Mouse (Mus musculus) midbrain, embryonic 11.5 days (tissue): ENCODE results near the gene Zfp444. TPM values are rescaled to one million over a fixed set of nuclear protein-coding genes. Genes with fewer than 3 reads are reported as not detected.
"Not testable (repeated sequence)": the region's sequence is repeated elsewhere in the genome, so short reads cannot be mapped to it uniquely, and the experiment has no call there.

ENCODE experiments used
- ATAC-seq: fragments of 200-750 bp; cut with Nextera tagmentation; 2 replicates; pipeline ENCODE4 v1.8.0; 2017; ENCODE audit warnings: moderate TSS enrichment, moderate library complexity; ENCODE audit not compliant: low FRiP score
- DNase-seq: peaks from one replicate; pipeline ENCODE4 v3.0.0; 2015; ENCODE audit warnings: low spot score; ENCODE audit errors: missing footprints
- H3K27ac ChIP-seq: fragments of 300-500 bp; sonication (generic); 2 replicates; pipeline ENCODE4 v1.5.1; 2014; ENCODE audit warnings: low read depth, low read length
- H3K27me3 ChIP-seq: fragments of 300-500 bp; sonication (generic); 2 replicates; pipeline ENCODE4 v1.6.1; 2014; ENCODE audit warnings: mild to moderate bottlenecking, low read length, moderate library complexity, mixed read lengths; ENCODE audit not compliant: control insufficient read depth, insufficient read depth
- H3K36me3 ChIP-seq: fragments of 300-500 bp; sonication (generic); 2 replicates; pipeline ENCODE4 v1.6.1; 2014; ENCODE audit warnings: mild to moderate bottlenecking, low read length, moderate library complexity, mixed read lengths; ENCODE audit not compliant: control insufficient read depth, insufficient read depth
- H3K4me1 ChIP-seq: fragments of 300-500 bp; sonication (generic); 2 replicates; pipeline ENCODE4 v1.6.1; 2014; ENCODE audit warnings: low read length; ENCODE audit not compliant: control insufficient read depth, insufficient read depth
- H3K4me2 ChIP-seq: fragments of 300-500 bp; sonication (generic); 2 replicates; pipeline ENCODE4 v1.6.1; 2014; ENCODE audit warnings: mild to moderate bottlenecking, moderate library complexity
- H3K4me3 ChIP-seq: fragments of 300-500 bp; sonication (generic); 2 replicates; pipeline ENCODE4 v1.5.1; 2014; ENCODE audit warnings: low read depth, low read length
- H3K9ac ChIP-seq: fragments of 300-500 bp; sonication (generic); 2 replicates; pipeline ENCODE4 v1.6.1; 2014; ENCODE audit warnings: low read length
- H3K9me3 ChIP-seq: fragments of 300-500 bp; sonication (generic); 2 replicates; pipeline ENCODE4 v1.6.1; 2016; ENCODE audit warnings: low read length; ENCODE audit not compliant: control insufficient read depth
- WGBS: fragments of 180-500 bp; shearing (Covaris S2); extraction: QIAGEN DNeasy Blood & Tissue Kit; methylation state at CpG from one replicate; pipeline ENCODE4 v1.1.7; 2014; 5-methylcytosine and 5-hydroxymethylcytosine counted together
- polyA plus RNA-seq: library from polyadenylated mRNA; unstranded; fragments of >200 nt; fragmentation: Nextera tagmentation; extraction: Ambion mirVana; gene quantifications from 2 replicates; pipeline ENCODE4 v1.2.1, GENCODE M21; 2014

The Zfp444 gene
- polyA plus RNA-seq, 1 experiment from 2014 or later, result 72.2 TPM

- peak overlapping the region; percentile 48 for H3K9ac ChIP-seq
- peak overlapping the region; percentile 62 for H3K4me3 ChIP-seq
- WGBS, result 1% methylated on average over 24 of the region's 24 CpGs
- peak; percentile 47 for ATAC-seq
- no peak for DNase-seq
- 0 out of 2 replicates have a peak, but pooled peaks cover 2% of the 10 kb centered on the region for H3K36me3 ChIP-seq
- no peaks in the 10 kb centered on the region for H3K27me3 ChIP-seq
- H3K27ac ChIP-seq, result peak overlapping the region; percentile 42
- peaks cover 4% of the 10 kb centered on the region; the same call in 1 of the 2 replicates for H3K4me1 ChIP-seq
- peak overlapping the region; percentile 73 for H3K4me2 ChIP-seq
- no peaks in the 10 kb centered on the region for H3K9me3 ChIP-seq
These were observed 501 bp upstream of the Zfp444 start for GRCm38 (mm10) chr7:6171444-6172005.

- H3K4me2 ChIP-seq, result peak overlapping the region; percentile 50
- H3K9ac ChIP-seq, result peak overlapping the region; percentile 68
- no peak overlapping the region for H3K27ac ChIP-seq
- H3K9me3 ChIP-seq, result no peaks in the 10 kb centered on the region
- ATAC-seq, result peak; percentile 35
- under 1% methylated on average over 25 of the region's 28 CpGs for WGBS
- peaks cover 4% of the 10 kb centered on the region; the same call in 1 of the 2 replicates for H3K4me1 ChIP-seq
- no peak for DNase-seq
- peak overlapping the region; percentile 62 for H3K4me3 ChIP-seq
- H3K36me3 ChIP-seq, result 0 out of 2 replicates have a peak, but pooled peaks cover 2% of the 10 kb centered on the region
- H3K27me3 ChIP-seq, result no peaks in the 10 kb centered on the region
These were observed 733 bp downstream of the Zfp444 start for GRCm38 (mm10) chr7:6172674-6173244.

- DNase-seq (no peak), ATAC-seq (no peak)
- Histone ChIP-seq H3K27ac (no peak overlapping the region), H3K9ac (no peak overlapping the region), H3K4me1 (peaks cover 4% of the 10 kb centered on the region; the same call in 1 of the 2 replicates), H3K27me3 (no peaks in the 10 kb centered on the region), H3K9me3 (no peaks in the 10 kb centered on the region), H3K4me3 (no peak overlapping the region), H3K4me2 (no peak overlapping the region), H3K36me3 (0 out of 2 replicates have a peak, but pooled peaks cover 2% of the 10 kb centered on the region)
- 87% methylated on average over 8 of the region's 8 CpGs for WGBS
These were observed 1.8 kb downstream of the Zfp444 start for GRCm38 (mm10) chr7:6173872-6174271.

- 87% methylated on average over 9 of the region's 9 CpGs for WGBS
- not testable (repeated sequence) for H3K4me3 ChIP-seq, H3K9ac ChIP-seq, H3K36me3 ChIP-seq, H3K27me3 ChIP-seq, H3K9me3 ChIP-seq, H3K4me2 ChIP-seq, H3K27ac ChIP-seq, ATAC-seq, H3K4me1 ChIP-seq
- peak; percentile 75 for DNase-seq
These were observed 2.5 kb downstream of the Zfp444 start for GRCm38 (mm10) chr7:6174365-6174987.

- no peak overlapping the region for H3K27ac ChIP-seq
- no peak overlapping the region for H3K4me3 ChIP-seq
- H3K4me2 ChIP-seq, result no peak overlapping the region
- H3K27me3 ChIP-seq, result no peaks in the 10 kb centered on the region
- DNase-seq (peak; percentile 72), ATAC-seq (no peak)
- no peak overlapping the region for H3K9ac ChIP-seq
- peaks cover 6% of the 10 kb centered on the region for H3K36me3 ChIP-seq
- no peaks in the 10 kb centered on the region for H3K4me1 ChIP-seq
- no peaks in the 10 kb centered on the region for H3K9me3 ChIP-seq
These were observed 7.0 kb downstream of the Zfp444 start for GRCm38 (mm10) chr7:6179013-6179412.

- Histone ChIP-seq H3K36me3 (peaks cover 17% of the 10 kb centered on the region), H3K9me3 (no peaks in the 10 kb centered on the region), H3K27ac (no peak overlapping the region), H3K4me2 (no peak overlapping the region), H3K4me1 (no peaks in the 10 kb centered on the region), H3K4me3 (no peak overlapping the region), H3K27me3 (no peaks in the 10 kb centered on the region), H3K9ac (no peak overlapping the region)
- DNase-seq (peak; percentile 12), ATAC-seq (no peak)
These were observed 10.9 kb downstream of the Zfp444 start for GRCm38 (mm10) chr7:6182882-6183281.

- no peaks in the 10 kb centered on the region for H3K27me3 ChIP-seq
- 91% methylated on average over 19 of the region's 19 CpGs for WGBS
- ATAC-seq, result no peak
These were observed 11.8 kb downstream of the Zfp444 start for GRCm38 (mm10) chr7:6183802-6184201.

GRCm38 (mm10) chr7:6184521-6184920 is 12.5 kb downstream of the Zfp444 start:
- H3K27me3 ChIP-seq, result no peaks in the 10 kb centered on the region
- DNase-seq (no peak), ATAC-seq (no peak)
- no peak overlapping the region for H3K4me2 ChIP-seq
- no peak overlapping the region for H3K9ac ChIP-seq
- H3K4me3 ChIP-seq, result no peak overlapping the region
- no peak overlapping the region for H3K27ac ChIP-seq
- H3K4me1 ChIP-seq, result no peaks in the 10 kb centered on the region
- no peaks in the 10 kb centered on the region for H3K9me3 ChIP-seq
- 89% methylated on average over 8 of the region's 8 CpGs for WGBS
- H3K36me3 ChIP-seq, result peaks cover 19% of the 10 kb centered on the region

More at GRCm38 (mm10) chr7:6183802-6184201, 11.8 kb downstream of the Zfp444 start:
- no peak for DNase-seq
- no peak overlapping the region for H3K9ac ChIP-seq
- H3K4me1 ChIP-seq, result no peaks in the 10 kb centered on the region
- no peak overlapping the region for H3K4me2 ChIP-seq
- peaks cover 19% of the 10 kb centered on the region for H3K36me3 ChIP-seq
- no peaks in the 10 kb centered on the region for H3K9me3 ChIP-seq
- no peak overlapping the region for H3K27ac ChIP-seq
- H3K4me3 ChIP-seq, result no peak overlapping the region

GRCm38 (mm10) chr7:6185391-6185790 is 13.4 kb downstream of the Zfp444 start:
- Histone ChIP-seq H3K9ac (no peak overlapping the region), H3K27ac (no peak overlapping the region), H3K4me1 (no peaks in the 10 kb centered on the region), H3K36me3 (peaks cover 19% of the 10 kb centered on the region), H3K4me3 (no peak overlapping the region), H3K9me3 (no peaks in the 10 kb centered on the region), H3K27me3 (no peaks in the 10 kb centered on the region), H3K4me2 (no peak overlapping the region)
- DNase-seq (no peak), ATAC-seq (no peak)
- WGBS, result 88% methylated on average over 1 of the region's 1 CpGs
